Mouse (Mus musculus) liver, adult 2 months (tissue): ENCODE measurements around the gene Slc38a7.

ENCODE experiments used
- CTCF ChIP-seq: fragments of 200-500 bp; IDR thresholded peaks from 2 replicates; pipeline ENCODE4 v1.5.1; 2011; ENCODE audit warnings: low read depth, low read length, control low read depth
- POLR2A ChIP-seq: fragments of 200-500 bp; IDR thresholded peaks from 2 replicates; pipeline ENCODE4 v1.6.1; 2011; ENCODE audit warnings: low read length, control low read depth; ENCODE audit not compliant: insufficient read depth; ENCODE audit errors: extremely low read depth

DNA sequence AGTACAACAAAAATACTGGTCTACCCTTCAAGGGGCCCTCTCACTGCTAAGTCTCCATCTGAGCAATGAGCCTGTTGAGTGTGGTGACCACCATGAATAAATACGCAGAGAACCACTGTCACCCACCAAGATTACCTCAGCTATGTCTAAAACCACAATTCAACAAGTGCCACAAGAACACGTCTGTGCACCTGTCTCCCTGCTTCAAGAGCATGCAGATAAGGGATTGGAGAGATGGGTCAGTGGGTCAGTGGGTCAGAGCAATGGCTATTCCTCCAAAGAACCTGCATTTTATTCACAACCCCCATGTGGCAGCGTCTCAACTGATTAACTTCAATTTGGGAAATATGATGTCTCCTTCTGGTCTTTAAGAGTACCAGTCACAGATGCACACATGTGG lies 53.0 kb downstream of the Slc38a7 start:
- TF ChIP-seq POLR2A (no peak), CTCF (no peak)
